ENCODE assay signal across 8 mouse cellular contexts in genomic region chr3:69006246-69006760, GRCm38 (mm10). TPM values are rescaled to one million over a fixed set of nuclear protein-coding genes. Genes with fewer than 3 reads are reported as not detected.
A peak's percentile ranks its signal among the peaks of the same experiment; 100 is the strongest.
DNase-seq lines count a peak whose midpoint lies in the region; ATAC-seq and TF ChIP-seq lines count a peak whose summit lies in the region.

No protein-coding gene starts in this region.

- peak overlapping the region; percentile 62 for H3K4me2 ChIP-seq in kidney, embryonic 14.5 days (replicated peaks; ENCODE audit: low read depth, low read length)
- H3K4me2 ChIP-seq in hindbrain, embryonic 11.5 days (replicated peaks; ENCODE audit: low read depth, low read length): peak overlapping the region; percentile 77

- H3K27ac ChIP-seq in kidney, embryonic 14.5 days (ENCODE audit: low read depth, low read length): peak overlapping the region; percentile 92
- peak overlapping the region; percentile 95 for H3K27ac ChIP-seq in bone marrow, adult 2 months (ENCODE audit: control insufficient read depth, insufficient read depth, low read depth, low read length, poor library complexity)
- peak overlapping the region; percentile 84 for H3K27ac ChIP-seq in hindbrain, embryonic 11.5 days (ENCODE audit: low read depth, low read length)

- H3K4me1 ChIP-seq in kidney, embryonic 14.5 days (ENCODE audit: control insufficient read depth, insufficient read depth, low read length): peaks cover 12% of the 10 kb centered on the region
- no peaks in the 10 kb centered on the region for H3K4me1 ChIP-seq in bone marrow, adult 2 months (ENCODE audit: control insufficient read depth, insufficient read depth, low read length)
- no peaks in the 10 kb centered on the region for H3K4me1 ChIP-seq in hindbrain, embryonic 11.5 days (replicated peaks; ENCODE audit: control insufficient read depth, insufficient read depth, low read length)

- no peak for DNase-seq in kidney, adult 8-10 months
- DNase-seq in hindbrain, embryonic 11.5 days (ENCODE audit: low spot score): no peak
- DNase-seq in lung, postnatal 36 days: peak; percentile 20
- DNase-seq in thymus, postnatal 14 days: peak; percentile 56
- no peak for DNase-seq in right cerebral cortex, postnatal 14 days
- DNase-seq in urinary bladder, adult 2 months (ENCODE audit: low spot score): no peak

- peaks cover 13% of the 10 kb centered on the region; the same call in 1 of the 2 replicates for H3K36me3 ChIP-seq in kidney, embryonic 14.5 days (ENCODE audit: control insufficient read depth, insufficient read depth, low read length)
- no peaks in the 10 kb centered on the region for H3K36me3 ChIP-seq in hindbrain, embryonic 11.5 days (ENCODE audit: control insufficient read depth, insufficient read depth, low read length)

- no peak for TF ChIP-seq CTCF in bone marrow, adult 2 months (IDR thresholded peaks at IDR 0.05; ENCODE audit: control insufficient read depth, insufficient read depth, low read length)

- H3K9me3 ChIP-seq in kidney, embryonic 14.5 days (ENCODE audit: control insufficient read depth, low read length): no peaks in the 10 kb centered on the region
- H3K9me3 ChIP-seq in hindbrain, embryonic 11.5 days (ENCODE audit: control insufficient read depth, low read length): no peaks in the 10 kb centered on the region

- H3K4me3 ChIP-seq in kidney, embryonic 14.5 days (ENCODE audit: low read length): peak overlapping the region; percentile 98
- H3K4me3 ChIP-seq in bone marrow, adult 2 months (replicated peaks; ENCODE audit: control insufficient read depth, low read depth, low read length): peak overlapping the region; percentile 93
- peak overlapping the region; percentile 93 for H3K4me3 ChIP-seq in hindbrain, embryonic 11.5 days (ENCODE audit: low read depth, low read length)

- 5% methylated on average over 21 of the region's 21 CpGs for WGBS in kidney, embryonic 14.5 days
- under 1% methylated on average over 21 of the region's 21 CpGs for WGBS in bone marrow, adult 2 months
- 7% methylated on average over 21 of the region's 21 CpGs for WGBS in hindbrain, embryonic 11.5 days

- TF ChIP-seq POLR2A in bone marrow, adult 2 months (IDR thresholded peaks at IDR 0.05; ENCODE audit: borderline replicate concordance, control insufficient read depth, low read depth, low read length): no peak

- H3K27me3 ChIP-seq in kidney, embryonic 14.5 days (ENCODE audit: control insufficient read depth, insufficient read depth, low read length): no peaks in the 10 kb centered on the region
- H3K27me3 ChIP-seq in hindbrain, embryonic 11.5 days (ENCODE audit: control insufficient read depth, insufficient read depth, low read length): no peaks in the 10 kb centered on the region

- H3K9ac ChIP-seq in kidney, embryonic 14.5 days (ENCODE audit: low read depth, low read length): peak overlapping the region; percentile 83
- H3K9ac ChIP-seq in hindbrain, embryonic 11.5 days (ENCODE audit: low read depth, low read length): peak overlapping the region; percentile 87

- ATAC-seq in kidney, embryonic 14.5 days (ENCODE audit: low FRiP score, low TSS enrichment): no peak
- ATAC-seq in hindbrain, embryonic 11.5 days (ENCODE audit: low FRiP score): no peak

RNA-seq across cellular contexts. Expression of gene Smc4, which starts 1.8 kb away (rescaled TPM):
- 189 and 208 TPM in 2 replicates for polyA plus RNA-seq in kidney, embryonic 14.5 days (2014; fragmentation: Nextera tagmentation; extraction: Ambion mirVana)
- 179 and 208 TPM in 2 replicates for polyA plus RNA-seq in bone marrow, adult 2 months (2011; ENCODE audit: insufficient read depth, insufficient read length, low replicate concordance, missing spikeins)
- polyA plus RNA-seq in hindbrain, embryonic 11.5 days (2014; fragmentation: Nextera tagmentation; extraction: Ambion mirVana): 179 and 193 TPM in 2 replicates
- 11.8 and 15.6 TPM in 2 replicates for polyA plus RNA-seq in urinary bladder, adult 2 months (2012; rRNA removed)

RNA-seq across cellular contexts. Expression of gene Ift80, which starts 1.9 kb away (rescaled TPM):
- 11.3 and 22.1 TPM in 2 replicates for polyA plus RNA-seq in kidney, embryonic 14.5 days (2014; fragmentation: Nextera tagmentation; extraction: Ambion mirVana)
- polyA plus RNA-seq in bone marrow, adult 2 months (2011; ENCODE audit: insufficient read depth, insufficient read length, low replicate concordance, missing spikeins): 16.5 and 17.3 TPM in 2 replicates
- polyA plus RNA-seq in hindbrain, embryonic 11.5 days (2014; fragmentation: Nextera tagmentation; extraction: Ambion mirVana): 16.8 and 18.3 TPM in 2 replicates
- polyA plus RNA-seq in urinary bladder, adult 2 months (2012; rRNA removed): 9.5 and 10.2 TPM in 2 replicates

RNA-seq across cellular contexts. Expression of gene Trim59, which starts 38.3 kb away (rescaled TPM):
- polyA plus RNA-seq in kidney, embryonic 14.5 days (2014; fragmentation: Nextera tagmentation; extraction: Ambion mirVana): 112 and 164 TPM in 2 replicates
- polyA plus RNA-seq in bone marrow, adult 2 months (2011; ENCODE audit: insufficient read depth, insufficient read length, low replicate concordance, missing spikeins): 56.7 and 73.7 TPM in 2 replicates
- 166 and 184 TPM in 2 replicates for polyA plus RNA-seq in hindbrain, embryonic 11.5 days (2014; fragmentation: Nextera tagmentation; extraction: Ambion mirVana)
- polyA plus RNA-seq in urinary bladder, adult 2 months (2012; rRNA removed): 2.8 TPM in 2 replicates

Comparison
In these comparisons a context has a peak if more than half of its experiments do, and no peak if none do; other contexts are left out.
1. DNase-seq: peak in lung, postnatal 36 days (single experiment) and thymus, postnatal 14 days (single experiment); none in kidney, adult 8-10 months (0 of 2), hindbrain, embryonic 11.5 days (single experiment), right cerebral cortex, postnatal 14 days (single experiment) and urinary bladder, adult 2 months (single experiment).
2. RNA of gene Smc4, which starts 1.8 kb away (polyA plus RNA-seq): 179 to 193 TPM in hindbrain, embryonic 11.5 days, 189 to 208 TPM in kidney, embryonic 14.5 days and 179 to 208 TPM in bone marrow, adult 2 months; 11.8 to 15.6 TPM in urinary bladder, adult 2 months; every median in the first group is over 10 times any median in the second.
3. RNA of gene Trim59, which starts 38.3 kb away (polyA plus RNA-seq): 166 to 184 TPM in hindbrain, embryonic 11.5 days, 112 to 164 TPM in kidney, embryonic 14.5 days and 56.7 to 73.7 TPM in bone marrow, adult 2 months; 2.8 TPM in urinary bladder, adult 2 months; every median in the first group is over 10 times any median in the second.
4. Peak in every context shown above with its lines, with median percentiles within 50 percentile points of each other: H3K27ac ChIP-seq and H3K4me3 ChIP-seq.